Mouse (Mus musculus) C2C12 (cell line): ENCODE results near the gene Ern1.

Experiments
- CTCF ChIP-seq: IDR thresholded peaks from one replicate; pipeline ENCODE4 v1.5.1; 2011; ENCODE audit not compliant: control insufficient read depth, insufficient read depth, insufficient read length
- MAX ChIP-seq: IDR thresholded peaks from one replicate; pipeline ENCODE4 v1.6.1; 2011; ENCODE audit warnings: mild to moderate bottlenecking, control low read depth
- MYOD1 ChIP-seq: IDR thresholded peaks from one replicate; pipeline ENCODE4 v1.6.1; 2011; ENCODE audit warnings: low read depth; ENCODE audit not compliant: control insufficient read depth, insufficient read length

DNA sequence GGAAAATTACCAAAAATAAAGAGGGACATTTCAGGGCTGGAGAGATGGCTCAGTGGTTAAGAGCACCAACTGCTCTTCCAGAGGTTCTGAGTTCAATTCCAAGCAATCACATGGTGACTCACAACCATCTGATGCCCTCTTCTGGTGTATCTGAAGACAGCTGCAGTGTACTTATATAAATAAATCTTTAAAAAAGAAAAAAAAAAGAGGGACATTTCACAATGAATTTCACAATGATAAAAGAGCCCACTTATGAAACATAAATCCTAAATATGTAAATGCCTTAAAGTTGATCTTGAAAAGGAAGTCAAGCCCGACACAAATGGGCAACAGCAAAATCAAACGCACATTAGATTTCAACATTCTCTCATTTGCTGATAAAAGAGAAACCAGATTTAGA lies 10.3 kb upstream of the Ern1 start:
- no peak for TF ChIP-seq CTCF
- TF ChIP-seq MAX, result no peak
- TF ChIP-seq MYOD1, result no peak
